Mouse (Mus musculus): ENCODE measurements around the gene Qrfp.

- no peak for TF ChIP-seq CTCF (IDR thresholded peaks at IDR 0.05; ENCODE audit: borderline replicate concordance, insufficient read depth, low read depth, low read length)
- no peak for TF ChIP-seq POLR2A (IDR thresholded peaks at IDR 0.05; ENCODE audit: borderline replicate concordance, insufficient read depth, low read length)
Measured at GRCm38 (mm10) chr2:31769115-31769514, 41.3 kb downstream of the Qrfp start.

All from cerebellum, adult 2 months (tissue).